Mouse (Mus musculus) kidney, embryonic 16.5 days (tissue): ENCODE measurements around the gene Tmem240. TPM values are rescaled to one million over a fixed set of nuclear protein-coding genes. Genes with fewer than 3 reads are reported as not detected.
"Not testable (repeated sequence)": the region's sequence is repeated elsewhere in the genome, so short reads cannot be mapped to it uniquely, and the experiment has no call there.

ENCODE experiments used
- ATAC-seq: fragments of 200-750 bp; cut with Nextera tagmentation; 2 replicates; pipeline ENCODE4 v1.8.0; 2017; ENCODE audit warnings: moderate TSS enrichment; ENCODE audit not compliant: low FRiP score, low TSS enrichment
- H3K27ac ChIP-seq: fragments of 300-500 bp; sonication (generic); 2 replicates; pipeline ENCODE4 v1.5.1; 2014; ENCODE audit warnings: low read length
- H3K27me3 ChIP-seq: fragments of 300-500 bp; sonication (generic); 2 replicates; pipeline ENCODE4 v1.6.1; 2014; ENCODE audit warnings: low read length, control low read depth, mixed read lengths; ENCODE audit not compliant: insufficient read depth
- H3K36me3 ChIP-seq: fragments of 300-500 bp; sonication (generic); 2 replicates; pipeline ENCODE4 v1.6.1; 2014; ENCODE audit warnings: low read length, control low read depth, mixed read lengths; ENCODE audit not compliant: insufficient read depth
- H3K4me1 ChIP-seq: fragments of 300-500 bp; sonication (generic); 2 replicates; pipeline ENCODE4 v1.6.1; 2014; ENCODE audit warnings: low read length, control low read depth, mixed read lengths; ENCODE audit not compliant: insufficient read depth
- H3K4me2 ChIP-seq: fragments of 300-500 bp; sonication (generic); replicated peaks from 2 replicates; pipeline ENCODE4 v1.6.1; 2014; ENCODE audit warnings: low read depth, low read length
- H3K4me3 ChIP-seq: fragments of 300-500 bp; sonication (generic); 2 replicates; pipeline ENCODE4 v1.5.1; 2014; ENCODE audit warnings: mild to moderate bottlenecking, low read length
- H3K9ac ChIP-seq: fragments of 300-500 bp; sonication (generic); replicated peaks from 2 replicates; pipeline ENCODE4 v1.6.1; 2014; ENCODE audit warnings: low read length
- H3K9me3 ChIP-seq: fragments of 300-500 bp; sonication (generic); 2 replicates; pipeline ENCODE4 v1.6.1; 2016; ENCODE audit warnings: low read length, control low read depth
- WGBS: fragments of 180-500 bp; shearing (Covaris S2); extraction: QIAGEN DNeasy Blood & Tissue Kit; methylation state at CpG from one replicate; pipeline ENCODE4 v1.1.7; 2014; 5-methylcytosine and 5-hydroxymethylcytosine counted together
- polyA plus RNA-seq: library from polyadenylated mRNA; unstranded; fragments of >200 nt; fragmentation: Nextera tagmentation; extraction: Ambion mirVana; gene quantifications from 2 replicates; pipeline ENCODE4 v1.2.1, GENCODE M21; 2015

Tmem240 gene
- 0.45 and 0.53 TPM in 2 replicates for polyA plus RNA-seq

GRCm38 (mm10) chr4:155734350-155734941 lies at the start of gene Tmem240:
TSS of gene Tmem240 (plus strand) at chr4:155734800.
- Histone ChIP-seq H3K27ac (peak within 1 kb of the TSS; percentile 77), H3K4me1 (peaks cover 14% of the 10 kb centered on the region), H3K27me3 (no peaks in the 10 kb centered on the region), H3K9ac (peak within 1 kb of the TSS; percentile 83), H3K4me2 (peak within 1 kb of the TSS; percentile 81), H3K36me3 (peaks cover 10% of the 10 kb centered on the region; the same call in 1 of the 2 replicates), H3K4me3 (peak within 1 kb of the TSS; percentile 79), H3K9me3 (no peaks in the 10 kb centered on the region)
- 0% methylated on average over 25 of the region's 35 CpGs for WGBS
- peak; percentile 92 for ATAC-seq

GRCm38 (mm10) chr4:155687764-155688163 lies 46.8 kb upstream of the Tmem240 start:
- not testable (repeated sequence) for H3K27ac ChIP-seq, H3K36me3 ChIP-seq, H3K4me2 ChIP-seq, H3K9ac ChIP-seq, H3K9me3 ChIP-seq, H3K4me1 ChIP-seq, H3K4me3 ChIP-seq, H3K27me3 ChIP-seq, ATAC-seq
- WGBS: 73% methylated on average over 4 of the region's 4 CpGs

- 77% methylated on average over 12 of the region's 12 CpGs for WGBS
- no peak for ATAC-seq
- H3K4me1 ChIP-seq: peaks cover 9% of the 10 kb centered on the region
- H3K4me3 ChIP-seq: no peak overlapping the region
- 0 out of 2 replicates have a peak, but pooled peaks cover 2% of the 10 kb centered on the region for H3K27me3 ChIP-seq
- H3K9me3 ChIP-seq: no peaks in the 10 kb centered on the region
- H3K27ac ChIP-seq: no peak overlapping the region
- H3K36me3 ChIP-seq: no peaks in the 10 kb centered on the region
- H3K9ac ChIP-seq: no peak overlapping the region
- no peak overlapping the region for H3K4me2 ChIP-seq
These were observed 43.8 kb upstream of the Tmem240 start for GRCm38 (mm10) chr4:155690571-155691375.

GRCm38 (mm10) chr4:155692421-155692820 lies 42.2 kb upstream of the Tmem240 start:
- Histone ChIP-seq H3K27me3 (0 out of 2 replicates have a peak, but pooled peaks cover 2% of the 10 kb centered on the region), H3K36me3 (no peaks in the 10 kb centered on the region), H3K9me3 (no peaks in the 10 kb centered on the region), H3K4me1 (peaks cover 11% of the 10 kb centered on the region), H3K4me2 (no peak overlapping the region), H3K27ac (no peak overlapping the region), H3K9ac (no peak overlapping the region), H3K4me3 (no peak overlapping the region)
- WGBS: 95% methylated on average over 3 of the region's 3 CpGs
- no peak for ATAC-seq

- WGBS: 1% methylated on average over 33 of the region's 47 CpGs
- ATAC-seq: peak; percentile 85
These were observed 40.5 kb upstream of the Tmem240 start, which contains the start of gene Fndc10 for GRCm38 (mm10) chr4:155694111-155694481. TSS of gene Fndc10 (plus strand) at chr4:155694342.

GRCm38 (mm10) chr4:155694482-155695401 lies 39.9 kb upstream of the Tmem240 start:
- WGBS: 1% methylated on average over 79 of the region's 92 CpGs

More at GRCm38 (mm10) chr4:155694111-155694481, 40.5 kb upstream of the Tmem240 start, which contains the start of gene Fndc10:
- Histone ChIP-seq H3K4me3 (peak within 1 kb of the TSS; percentile 71), H3K4me1 (peaks cover 11% of the 10 kb centered on the region), H3K27me3 (0 out of 2 replicates have a peak, but pooled peaks cover 2% of the 10 kb centered on the region), H3K9ac (peak within 1 kb of the TSS; percentile 82), H3K9me3 (no peaks in the 10 kb centered on the region), H3K27ac (no peak within 1 kb of the TSS), H3K36me3 (no peaks in the 10 kb centered on the region), H3K4me2 (peak within 1 kb of the TSS; percentile 97)

GRCm38 (mm10) chr4:155695531-155696062 lies 39.0 kb upstream of the Tmem240 start:
- 73% methylated on average over 4 of the region's 4 CpGs for WGBS
- H3K36me3 ChIP-seq: no peaks in the 10 kb centered on the region
- no peak overlapping the region for H3K27ac ChIP-seq
- H3K4me3 ChIP-seq: peak overlapping the region; percentile 71; the same call in 1 of the 2 replicates
- H3K4me2 ChIP-seq: peak overlapping the region; percentile 97
- no peak for ATAC-seq
- no peaks in the 10 kb centered on the region for H3K9me3 ChIP-seq
- peak overlapping the region; percentile 82; the same call in 1 of the 2 replicates for H3K9ac ChIP-seq
- H3K27me3 ChIP-seq: 0 out of 2 replicates have a peak, but pooled peaks cover 2% of the 10 kb centered on the region
- peaks cover 11% of the 10 kb centered on the region for H3K4me1 ChIP-seq

More at GRCm38 (mm10) chr4:155694482-155695401, 39.9 kb upstream of the Tmem240 start:
- H3K36me3 ChIP-seq: no peaks in the 10 kb centered on the region
- H3K4me2 ChIP-seq: peak overlapping the region; percentile 97
- peak overlapping the region; percentile 71 for H3K4me3 ChIP-seq
- ATAC-seq: peak; percentile 67
- no peak overlapping the region for H3K27ac ChIP-seq
- peak overlapping the region; percentile 82 for H3K9ac ChIP-seq
- H3K27me3 ChIP-seq: 0 out of 2 replicates have a peak, but pooled peaks cover 2% of the 10 kb centered on the region
- no peaks in the 10 kb centered on the region for H3K9me3 ChIP-seq
- H3K4me1 ChIP-seq: peaks cover 11% of the 10 kb centered on the region

GRCm38 (mm10) chr4:155696261-155697255 lies 38.0 kb upstream of the Tmem240 start:
- 73% methylated on average over 16 of the region's 16 CpGs for WGBS
- ATAC-seq: no peak
- no peak overlapping the region for H3K4me3 ChIP-seq

More at GRCm38 (mm10) chr4:155696261-155697255, 38.0 kb upstream of the Tmem240 start:
- no peak overlapping the region for H3K9ac ChIP-seq
- H3K4me1 ChIP-seq: peaks cover 11% of the 10 kb centered on the region
- H3K4me2 ChIP-seq: no peak overlapping the region
- no peaks in the 10 kb centered on the region for H3K36me3 ChIP-seq
- H3K27me3 ChIP-seq: 0 out of 2 replicates have a peak, but pooled peaks cover 2% of the 10 kb centered on the region
- no peaks in the 10 kb centered on the region for H3K9me3 ChIP-seq
- no peak overlapping the region for H3K27ac ChIP-seq
